Mouse (Mus musculus) spleen, adult 2 months (tissue): Measurements from ENCODE around the gene Scap.

Experiments used
- CTCF ChIP-seq: fragments of 200-500 bp; IDR thresholded peaks from 2 replicates; pipeline ENCODE4 v1.5.1; 2011; ENCODE audit warnings: mild to moderate bottlenecking, inconsistent platforms; ENCODE audit not compliant: insufficient read depth, insufficient read length, insufficient replicate concordance; ENCODE audit errors: extremely low read depth
- POLR2A ChIP-seq: fragments of 200-500 bp; IDR thresholded peaks from 2 replicates; pipeline ENCODE4 v1.6.1; 2011; ENCODE audit warnings: low read depth, low read length, inconsistent platforms

- TF ChIP-seq POLR2A: no peak
- no peak for TF ChIP-seq CTCF
These were observed 54.9 kb downstream of the Scap start for GRCm38 (mm10) chr9:110388011-110388410.
